Mouse (Mus musculus) stomach, embryonic 14.5 days (tissue): ENCODE data around the gene Gm44790. TPM values are rescaled to one million over a fixed set of nuclear protein-coding genes. Genes with fewer than 3 reads are reported as not detected.

Experiments
- ATAC-seq: fragments of 200-750 bp; cut with Nextera tagmentation; 2 replicates; pipeline ENCODE4 v1.8.0; 2017; ENCODE audit warnings: low read depth, moderate TSS enrichment; ENCODE audit not compliant: insufficient number of reproducible peaks, insufficient read depth, low FRiP score
- H3K27ac ChIP-seq: fragments of 300-500 bp; sonication (generic); 2 replicates; pipeline ENCODE4 v1.5.1; 2014; ENCODE audit warnings: mild to moderate bottlenecking, low read length, moderate library complexity, mixed read lengths
- H3K27me3 ChIP-seq: fragments of 300-500 bp; sonication (generic); 2 replicates; pipeline ENCODE4 v1.6.1; 2014; ENCODE audit warnings: low read length, control low read depth, mixed read lengths; ENCODE audit not compliant: control insufficient read depth, insufficient read depth
- H3K36me3 ChIP-seq: fragments of 300-500 bp; sonication (generic); 2 replicates; pipeline ENCODE4 v1.6.1; 2014; ENCODE audit warnings: mild to moderate bottlenecking, control low read depth, low read length, moderate library complexity, mixed read lengths; ENCODE audit not compliant: control insufficient read depth, insufficient read depth
- H3K4me1 ChIP-seq: fragments of 300-500 bp; sonication (generic); 2 replicates; pipeline ENCODE4 v1.6.1; 2014; ENCODE audit warnings: low read length, control low read depth, mixed read lengths; ENCODE audit not compliant: control insufficient read depth, insufficient read depth
- H3K4me2 ChIP-seq: fragments of 300-500 bp; sonication (generic); replicated peaks from 2 replicates; pipeline ENCODE4 v1.6.1; 2014; ENCODE audit warnings: low read depth, low read length, control low read depth
- H3K4me3 ChIP-seq: fragments of 300-500 bp; sonication (generic); 2 replicates; pipeline ENCODE4 v1.5.1; 2014; ENCODE audit warnings: low read depth, low read length, control low read depth
- H3K9ac ChIP-seq: fragments of 300-500 bp; sonication (generic); replicated peaks from 2 replicates; pipeline ENCODE4 v1.6.1; 2014; ENCODE audit warnings: low read depth, mild to moderate bottlenecking, control low read depth, low read length, moderate library complexity, mixed read lengths
- H3K9me3 ChIP-seq: fragments of 300-500 bp; sonication (generic); 2 replicates; pipeline ENCODE4 v1.6.1; 2016; ENCODE audit warnings: low read depth, low read length, control low read depth; ENCODE audit not compliant: control insufficient read depth
- WGBS: fragments of 180-500 bp; shearing (Covaris S2); extraction: QIAGEN DNeasy Blood & Tissue Kit; methylation state at CpG from one replicate; pipeline ENCODE4 v1.1.7; 2014; 5-methylcytosine and 5-hydroxymethylcytosine counted together
- polyA plus RNA-seq: library from polyadenylated mRNA; unstranded; fragments of >200 nt; fragmentation: Nextera tagmentation; extraction: Ambion mirVana; gene quantifications from 2 replicates; pipeline ENCODE4 v1.2.1, GENCODE M21; 2014

Gm44790 gene
- polyA plus RNA-seq, 1 experiment from 2014 or later = not detected

DNA sequence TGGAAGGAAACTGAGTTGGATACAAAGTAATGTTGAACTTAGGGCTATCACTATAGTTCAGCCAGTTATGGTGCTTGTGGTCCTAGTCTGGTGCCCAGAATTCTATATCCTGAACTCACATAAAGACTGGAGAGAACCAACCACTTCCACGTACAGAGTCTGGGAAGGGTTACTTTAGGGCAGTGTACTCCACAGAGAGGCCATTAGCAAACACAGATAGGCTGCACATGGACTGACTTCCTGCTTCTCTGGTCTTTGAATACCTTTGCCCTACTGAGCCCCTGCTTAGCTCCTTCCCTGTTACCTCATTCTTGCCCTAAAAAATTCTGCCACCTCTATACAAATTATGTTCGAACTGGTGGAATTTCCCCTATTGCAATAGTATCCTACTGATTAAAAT, 26.5 kb upstream of the Gm44790 start:
- Histone ChIP-seq H3K4me3 (no peak overlapping the region), H3K4me2 (no peak overlapping the region), H3K9ac (no peak overlapping the region), H3K9me3 (no peaks in the 10 kb centered on the region), H3K27ac (no peak overlapping the region), H3K36me3 (no peaks in the 10 kb centered on the region), H3K27me3 (no peaks in the 10 kb centered on the region), H3K4me1 (peaks cover 16% of the 10 kb centered on the region; the same call in 1 of the 2 replicates)
- WGBS = 72% methylated on average over 2 of the region's 2 CpGs
- no peak for ATAC-seq

DNA sequence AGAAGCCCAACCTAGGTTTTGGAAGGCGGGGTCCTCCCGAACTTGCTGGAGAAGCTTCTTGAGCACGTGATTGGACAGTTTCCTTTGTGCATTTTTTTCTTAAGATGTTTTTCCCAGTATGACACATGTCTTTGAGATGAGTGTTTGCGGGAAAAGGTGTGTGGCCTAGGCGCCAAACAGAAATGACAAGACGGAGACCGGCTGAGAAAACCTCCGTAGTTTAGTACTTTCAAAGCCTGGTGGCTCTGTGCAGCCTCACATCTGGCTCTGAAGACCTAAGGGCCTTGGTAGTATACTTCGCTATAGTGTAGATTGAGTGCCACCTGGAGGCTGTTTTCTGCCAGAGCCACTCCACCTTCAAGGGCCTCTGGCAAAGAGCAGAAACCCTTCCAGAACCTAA, 25.5 kb upstream of the Gm44790 start:
- WGBS = 6% methylated on average over 9 of the region's 9 CpGs
- Histone ChIP-seq H3K27ac (no peak overlapping the region), H3K4me1 (peaks cover 7% of the 10 kb centered on the region; the same call in 1 of the 2 replicates), H3K27me3 (no peaks in the 10 kb centered on the region), H3K9me3 (no peaks in the 10 kb centered on the region), H3K4me3 (peak overlapping the region; percentile 17; the same call in 1 of the 2 replicates), H3K36me3 (no peaks in the 10 kb centered on the region), H3K9ac (0 out of 2 replicates have a peak overlapping the region, but pooled peaks have one; percentile 4), H3K4me2 (peak overlapping the region; percentile 34)
- ATAC-seq = peak; percentile 42; the same call in 1 of the 2 replicates

DNA sequence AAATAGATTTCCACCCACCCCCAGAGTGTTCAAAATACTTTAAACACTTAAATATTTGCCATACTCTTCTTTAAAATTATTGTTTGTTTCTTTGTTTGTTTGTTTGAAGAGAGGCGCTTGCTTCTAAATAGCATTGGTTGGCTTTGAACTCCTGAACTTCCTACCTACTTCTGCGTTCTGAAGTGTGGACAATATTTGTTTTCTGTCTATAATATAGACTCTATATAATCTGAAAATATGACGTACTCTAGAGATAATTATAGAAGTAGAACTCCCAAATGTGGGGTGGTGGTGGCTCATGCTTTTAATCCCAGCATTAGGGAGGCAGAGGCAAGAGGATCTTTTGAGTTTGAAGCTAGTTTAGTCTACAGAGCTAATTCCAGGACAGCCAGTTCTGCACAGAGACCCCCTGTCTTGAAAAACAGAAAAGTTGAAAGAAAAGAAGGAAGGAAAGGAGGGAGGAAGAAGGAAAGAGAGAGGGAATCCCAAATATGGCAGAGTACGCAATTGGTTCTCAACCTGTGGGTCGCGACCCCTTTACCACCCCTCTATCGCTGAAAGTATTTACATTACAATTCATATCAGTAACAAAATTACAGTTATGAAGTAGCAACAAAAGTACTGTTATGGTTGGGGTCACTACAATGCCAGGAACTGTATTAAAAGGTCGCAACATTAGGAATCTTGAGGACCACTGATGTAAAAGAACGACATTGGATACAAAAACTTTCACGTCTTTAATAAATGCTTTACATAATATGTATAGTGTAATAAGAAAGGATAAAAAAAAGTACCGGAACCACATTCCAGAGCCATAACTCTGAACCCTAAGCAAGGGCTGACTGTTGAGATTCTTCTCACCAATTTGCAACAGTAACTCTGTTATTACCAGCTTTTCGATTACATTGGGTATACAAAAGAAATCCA, 23.5 kb upstream of the Gm44790 start:
- H3K36me3 ChIP-seq = peaks cover 5% of the 10 kb centered on the region; the same call in 1 of the 2 replicates
- no peak for ATAC-seq
- no peaks in the 10 kb centered on the region for H3K9me3 ChIP-seq
- 34% methylated on average over 12 of the region's 12 CpGs for WGBS
- peak overlapping the region; percentile 99; the same call in 1 of the 2 replicates for H3K27ac ChIP-seq
- H3K9ac ChIP-seq = no peak overlapping the region; the same call in 1 of the 2 replicates
- H3K4me2 ChIP-seq = peak overlapping the region; percentile 37
- peak overlapping the region; percentile 70 for H3K4me3 ChIP-seq
- no peaks in the 10 kb centered on the region for H3K27me3 ChIP-seq
- peaks cover 3% of the 10 kb centered on the region; the same call in 1 of the 2 replicates for H3K4me1 ChIP-seq

DNA sequence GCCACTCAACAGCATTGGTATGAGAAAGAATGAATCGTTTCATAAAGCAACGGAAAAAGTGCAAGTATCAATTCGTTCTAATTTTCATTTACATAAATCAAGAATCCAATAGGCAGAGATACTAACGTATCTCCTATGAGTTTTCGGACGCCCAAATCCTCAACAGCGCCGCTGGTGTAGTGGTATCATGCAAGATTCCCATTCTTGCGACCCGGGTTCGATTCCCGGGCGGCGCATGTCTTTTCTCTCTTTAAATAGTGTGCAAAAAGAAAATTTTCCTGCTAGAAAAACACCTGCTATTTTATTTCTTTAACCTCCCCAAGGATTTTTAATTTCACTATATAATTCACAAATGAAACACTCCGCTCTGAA, 22.7 kb upstream of the Gm44790 start:
- H3K4me2 ChIP-seq = peak overlapping the region; percentile 37
- peak overlapping the region; percentile 70 for H3K4me3 ChIP-seq
- under 1% methylated on average over 15 of the region's 15 CpGs for WGBS
- peak; percentile 69 for ATAC-seq
- peaks cover 3% of the 10 kb centered on the region; the same call in 1 of the 2 replicates for H3K4me1 ChIP-seq
- no peaks in the 10 kb centered on the region for H3K27me3 ChIP-seq
- H3K27ac ChIP-seq = peak overlapping the region; percentile 99
- H3K9ac ChIP-seq = peak overlapping the region; percentile 93
- H3K9me3 ChIP-seq = no peaks in the 10 kb centered on the region
- H3K36me3 ChIP-seq = peaks cover 5% of the 10 kb centered on the region; the same call in 1 of the 2 replicates

DNA sequence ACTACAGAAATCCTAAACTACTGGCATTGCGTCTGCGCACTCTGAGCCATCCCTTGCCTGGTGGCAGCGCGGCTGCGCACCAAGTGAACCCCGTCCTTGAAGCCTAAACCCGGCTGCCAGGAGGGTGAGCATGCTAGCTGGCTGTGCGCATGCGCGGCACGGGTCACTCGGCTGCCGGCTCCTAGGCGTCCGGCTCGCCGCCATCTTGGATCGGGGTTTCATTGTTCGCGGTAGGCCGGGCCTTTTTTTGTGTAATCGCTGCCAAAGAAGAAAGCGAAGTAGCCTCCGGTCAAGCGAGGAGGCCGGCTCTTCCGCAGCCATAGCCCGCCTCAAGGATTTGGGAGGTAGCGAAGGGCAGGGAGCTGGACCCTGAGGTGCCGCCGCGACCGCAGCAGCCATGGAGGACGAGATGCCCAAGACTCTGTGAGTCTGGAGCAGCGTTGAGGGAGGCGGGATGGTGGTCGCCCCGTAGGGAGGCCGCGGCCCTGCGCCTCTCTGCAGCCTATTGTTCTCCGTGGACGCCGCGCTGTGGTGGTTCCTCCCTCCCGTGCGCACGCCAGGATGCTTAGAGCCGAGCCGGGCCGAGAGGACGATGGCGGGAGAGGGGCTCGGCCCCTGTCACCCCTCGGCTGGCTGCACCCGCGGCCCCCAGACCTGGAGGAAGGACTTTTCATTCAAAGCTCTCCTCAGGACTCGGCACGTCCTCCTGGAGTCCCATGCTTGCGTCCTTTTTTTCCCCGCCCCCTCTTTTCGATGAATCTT, 22.2 kb upstream of the Gm44790 start, which contains the start of gene Tia1:
Gene Tia1 (plus strand): TSS at position 120 of the 762 bp plus-strand sequence.
- Histone ChIP-seq H3K36me3 (peaks cover 5% of the 10 kb centered on the region; the same call in 1 of the 2 replicates), H3K4me2 (peak within 1 kb of the TSS; percentile 64), H3K27me3 (no peaks in the 10 kb centered on the region), H3K9me3 (no peaks in the 10 kb centered on the region), H3K9ac (peak within 1 kb of the TSS; percentile 93), H3K4me3 (peak within 1 kb of the TSS; percentile 70), H3K27ac (peak within 1 kb of the TSS; percentile 99), H3K4me1 (peaks cover 3% of the 10 kb centered on the region; the same call in 1 of the 2 replicates)
- ATAC-seq = peak; percentile 95
- under 1% methylated on average over 61 of the region's 62 CpGs for WGBS

DNA sequence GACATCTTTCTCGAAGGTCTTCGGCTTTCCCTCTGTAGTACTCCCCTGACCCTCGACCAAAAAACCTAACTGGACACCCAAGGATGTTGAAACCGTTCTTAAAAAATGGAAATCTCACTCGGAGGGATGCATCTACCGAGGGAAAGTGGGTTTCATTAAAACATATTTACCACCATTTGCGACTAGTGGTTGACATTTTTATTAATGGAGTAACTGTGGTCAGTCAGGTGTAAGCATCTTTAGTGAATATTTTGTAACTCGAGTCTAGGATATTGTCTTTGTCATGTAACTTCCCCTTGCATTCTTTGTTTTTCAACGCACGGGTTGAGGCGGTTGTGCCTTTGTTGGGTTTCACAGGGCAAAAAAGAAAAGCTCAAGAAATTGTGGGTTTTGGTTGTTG, 21.5 kb upstream of the Gm44790 start:
- ATAC-seq = no peak
- peak overlapping the region; percentile 64 for H3K4me2 ChIP-seq

DNA sequence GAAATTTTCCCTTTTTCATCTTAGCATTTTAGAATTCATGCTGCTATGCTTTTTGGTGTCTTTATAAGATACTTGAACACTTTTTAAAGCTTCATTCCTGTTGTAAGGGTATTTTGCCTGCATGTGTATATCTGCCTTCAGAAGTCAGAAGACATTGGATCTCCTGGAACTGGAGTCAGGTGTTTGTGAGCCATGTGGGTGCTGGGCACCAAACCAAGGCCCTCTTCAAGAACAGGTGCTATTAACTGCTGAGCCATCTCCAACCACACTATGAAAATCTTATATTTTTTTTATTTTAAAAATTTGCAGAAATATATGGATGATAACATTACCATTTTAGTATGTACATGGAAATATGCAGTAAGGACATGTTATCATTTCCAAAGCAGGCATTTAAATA, 20.2 kb upstream of the Gm44790 start:
- H3K36me3 ChIP-seq = peaks cover 5% of the 10 kb centered on the region; the same call in 1 of the 2 replicates
- H3K9ac ChIP-seq = no peak overlapping the region
- H3K4me2 ChIP-seq = peak overlapping the region; percentile 21
- H3K9me3 ChIP-seq = no peaks in the 10 kb centered on the region
- H3K4me3 ChIP-seq = peak overlapping the region; percentile 70; the same call in 1 of the 2 replicates
- H3K27ac ChIP-seq = no peak overlapping the region
- no peak for ATAC-seq
- H3K27me3 ChIP-seq = no peaks in the 10 kb centered on the region
- H3K4me1 ChIP-seq = peaks cover 3% of the 10 kb centered on the region; the same call in 1 of the 2 replicates

More for the DNA sequence above, 21.5 kb upstream of the Gm44790 start:
- Histone ChIP-seq H3K4me1 (peaks cover 3% of the 10 kb centered on the region; the same call in 1 of the 2 replicates), H3K9ac (peak overlapping the region; percentile 93), H3K27ac (peak overlapping the region; percentile 99), H3K4me3 (peak overlapping the region; percentile 70), H3K9me3 (no peaks in the 10 kb centered on the region), H3K36me3 (peaks cover 5% of the 10 kb centered on the region; the same call in 1 of the 2 replicates), H3K27me3 (no peaks in the 10 kb centered on the region)
- 1% methylated on average over 11 of the region's 11 CpGs for WGBS

DNA sequence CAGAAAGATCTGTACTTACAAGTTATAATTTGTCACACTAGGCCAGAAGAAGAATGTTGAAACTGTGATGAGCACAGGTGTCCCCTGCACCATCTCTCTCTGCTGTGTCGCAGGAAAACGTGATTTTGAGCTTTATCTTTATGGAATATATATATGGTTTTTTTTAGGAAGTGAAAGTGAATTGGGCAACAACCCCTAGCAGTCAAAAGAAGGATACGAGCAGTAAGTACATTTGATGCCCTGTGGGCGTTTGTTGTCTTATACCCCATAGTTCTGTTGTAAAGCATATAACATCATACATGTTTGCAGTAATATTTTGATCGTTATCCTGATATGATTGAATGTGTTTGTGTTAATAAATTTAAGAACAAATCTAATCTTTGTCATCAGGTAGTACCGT, 7.7 kb upstream of the Gm44790 start:
- no peaks in the 10 kb centered on the region for H3K9me3 ChIP-seq
- no peak overlapping the region for H3K9ac ChIP-seq
- H3K27ac ChIP-seq = no peak overlapping the region
- no peak overlapping the region for H3K4me3 ChIP-seq
- H3K27me3 ChIP-seq = no peaks in the 10 kb centered on the region
- no peak for ATAC-seq
- H3K36me3 ChIP-seq = peaks cover 72% of the 10 kb centered on the region
- WGBS = 89% methylated on average over 6 of the region's 6 CpGs
- no peaks in the 10 kb centered on the region for H3K4me1 ChIP-seq
- no peak overlapping the region for H3K4me2 ChIP-seq
